Mouse (Mus musculus): ENCODE data around the gene Upb1. TPM values are rescaled to one million over a fixed set of nuclear protein-coding genes. Genes with fewer than 3 reads are reported as not detected.
"Not testable (repeated sequence)": the region's sequence is repeated elsewhere in the genome, so short reads cannot be mapped to it uniquely, and the experiment has no call there.

The Upb1 gene
- polyA plus RNA-seq, 1 experiment from 2014 or later, result 0.52 TPM

DNA sequence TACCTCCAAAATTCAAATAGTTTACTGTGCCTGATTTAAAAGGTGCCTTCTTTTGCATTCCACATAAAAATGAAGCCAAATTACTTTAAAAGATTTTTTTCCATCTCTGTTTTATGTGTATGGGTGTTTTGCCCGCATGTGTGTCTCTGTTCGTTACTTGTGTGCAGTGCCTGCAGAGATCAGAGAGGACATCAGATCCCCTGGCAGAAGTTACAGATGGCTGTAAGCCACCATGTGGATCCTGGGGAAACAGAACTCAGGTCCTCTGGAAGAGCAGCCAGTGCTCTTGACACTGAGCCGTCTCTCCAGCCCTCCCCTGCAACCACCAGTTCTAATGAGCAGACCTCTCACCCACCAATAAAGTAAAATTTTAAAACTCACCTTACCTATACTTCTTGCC lies 61.8 kb downstream of the Upb1 start:
- H3K4me3 ChIP-seq (ENCODE audit: low read depth, low read length), result no peak overlapping the region
- TF ChIP-seq CTCF (IDR thresholded peaks at IDR 0.05; ENCODE audit: low read depth), result no peak
- no peaks in the 10 kb centered on the region for H3K9me3 ChIP-seq (ENCODE audit: control insufficient read depth)
- H3K27me3 ChIP-seq (replicated peaks; ENCODE audit: control insufficient read depth, insufficient read depth, low read length), result no peaks in the 10 kb centered on the region
- H3K27ac ChIP-seq (ENCODE audit: low read depth, low read length), result no peak overlapping the region
- no peak overlapping the region for H3K4me2 ChIP-seq (replicated peaks; ENCODE audit: low read depth)
- no peaks in the 10 kb centered on the region for H3K4me1 ChIP-seq (replicated peaks; ENCODE audit: control insufficient read depth, insufficient read depth, low read length)
- H3K9ac ChIP-seq (ENCODE audit: low read depth, low read length), result no peak overlapping the region
- H3K36me3 ChIP-seq (ENCODE audit: control insufficient read depth, insufficient read depth), result no peaks in the 10 kb centered on the region
- ATAC-seq, result no peak
- WGBS, result 89% methylated on average over 3 of the region's 3 CpGs

DNA sequence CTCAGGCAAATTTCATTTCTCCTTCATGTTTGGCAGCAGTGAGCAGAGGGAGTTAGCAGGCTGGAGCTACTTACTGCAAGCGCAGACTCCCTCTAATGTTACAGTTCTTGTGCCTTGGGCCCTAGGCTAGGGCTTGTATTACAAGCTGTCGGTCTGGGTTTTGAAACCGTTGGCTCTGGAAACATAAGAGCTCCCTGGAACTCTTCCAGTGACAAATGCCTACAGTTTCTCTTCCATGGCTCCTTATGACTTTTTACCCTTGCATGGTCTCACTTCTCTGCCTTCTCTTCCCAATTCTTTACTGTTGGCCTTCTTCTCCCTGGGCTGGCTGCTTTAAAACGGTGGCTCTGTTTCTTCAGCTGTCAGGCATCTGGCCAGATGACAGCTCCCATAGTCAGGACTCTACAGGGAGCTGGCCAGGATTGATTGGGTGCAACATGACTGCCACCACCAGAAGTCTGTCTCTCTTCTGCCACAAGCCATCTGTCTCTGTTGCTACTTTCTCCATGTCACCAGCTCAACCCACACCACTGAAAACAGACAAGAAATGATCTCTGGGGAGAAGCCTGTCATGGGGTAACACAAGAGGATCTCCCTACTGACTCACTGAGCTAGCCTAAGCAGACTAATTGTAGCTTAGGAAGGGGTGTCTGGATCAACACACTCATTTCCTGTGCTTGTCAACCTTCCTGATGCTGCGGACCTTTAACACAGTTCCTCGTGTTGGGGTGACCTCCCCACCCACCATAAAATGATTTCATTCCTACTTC lies 65.1 kb downstream of the Upb1 start:
- no peaks in the 10 kb centered on the region for H3K4me1 ChIP-seq (replicated peaks; ENCODE audit: control insufficient read depth, insufficient read depth, low read length)
- H3K36me3 ChIP-seq (ENCODE audit: control insufficient read depth, insufficient read depth), result no peaks in the 10 kb centered on the region
- 41% methylated on average over 6 of the region's 6 CpGs for WGBS
- H3K4me3 ChIP-seq (ENCODE audit: low read depth, low read length), result no peak overlapping the region
- H3K27me3 ChIP-seq (replicated peaks; ENCODE audit: control insufficient read depth, insufficient read depth, low read length), result no peaks in the 10 kb centered on the region
- no peak overlapping the region for H3K4me2 ChIP-seq (replicated peaks; ENCODE audit: low read depth)
- no peak for ATAC-seq
- peak overlapping the region; percentile 1; the same call in 1 of the 2 replicates for H3K27ac ChIP-seq (ENCODE audit: low read depth, low read length)
- H3K9me3 ChIP-seq (ENCODE audit: control insufficient read depth), result no peaks in the 10 kb centered on the region
- no peak for TF ChIP-seq CTCF (IDR thresholded peaks at IDR 0.05; ENCODE audit: low read depth)
- no peak overlapping the region for H3K9ac ChIP-seq (ENCODE audit: low read depth, low read length)

DNA sequence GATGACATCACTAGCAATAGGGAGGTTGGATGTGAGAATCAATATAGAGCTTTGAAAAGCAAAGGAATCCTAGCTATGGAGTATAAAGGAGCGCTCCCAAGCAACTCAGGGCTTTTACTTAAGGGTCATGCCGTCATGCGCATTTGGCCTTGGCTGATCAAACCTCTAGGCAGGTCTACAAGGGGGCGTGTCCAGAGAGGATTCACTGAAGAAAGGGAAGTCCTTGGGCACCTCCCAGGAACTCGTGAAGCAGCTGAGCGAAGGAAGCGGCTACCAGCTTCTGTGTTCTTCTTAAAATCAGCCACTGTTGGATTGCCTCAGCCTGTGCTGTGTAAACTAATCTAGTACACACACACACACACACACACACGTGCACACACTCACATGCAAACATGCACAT lies 72.5 kb downstream of the Upb1 start:
- H3K9me3 ChIP-seq (ENCODE audit: control insufficient read depth), result no peaks in the 10 kb centered on the region
- TF ChIP-seq CTCF (IDR thresholded peaks at IDR 0.05; ENCODE audit: low read depth), result no peak
- H3K4me2 ChIP-seq (replicated peaks; ENCODE audit: low read depth), result no peak overlapping the region
- H3K27ac ChIP-seq (ENCODE audit: low read depth, low read length), result no peak overlapping the region
- no peak overlapping the region for H3K9ac ChIP-seq (ENCODE audit: low read depth, low read length)
- no peak overlapping the region for H3K4me3 ChIP-seq (ENCODE audit: low read depth, low read length)
- no peaks in the 10 kb centered on the region for H3K4me1 ChIP-seq (replicated peaks; ENCODE audit: control insufficient read depth, insufficient read depth, low read length)
- no peak for ATAC-seq
- no peaks in the 10 kb centered on the region for H3K36me3 ChIP-seq (ENCODE audit: control insufficient read depth, insufficient read depth)
- WGBS, result 72% methylated on average over 8 of the region's 8 CpGs
- no peaks in the 10 kb centered on the region for H3K27me3 ChIP-seq (replicated peaks; ENCODE audit: control insufficient read depth, insufficient read depth, low read length)

DNA sequence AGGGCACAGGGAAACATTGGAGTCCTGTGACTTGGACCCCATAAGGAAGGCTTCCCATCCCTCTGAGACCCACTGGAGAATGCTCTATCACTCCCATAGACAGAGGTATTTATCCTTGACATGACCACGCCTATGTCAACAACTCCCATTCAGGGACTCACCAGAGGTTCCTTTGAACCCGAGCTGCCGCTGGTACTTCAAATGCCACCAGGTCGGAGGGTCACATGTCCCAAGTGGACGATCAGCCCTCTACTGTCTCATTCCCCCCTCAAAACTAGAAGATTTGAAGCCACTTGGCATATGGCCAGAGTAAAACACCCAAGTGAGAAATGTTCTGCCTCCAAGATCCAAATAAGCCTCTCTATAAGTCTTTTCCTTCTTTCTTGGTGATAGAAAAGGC lies 73.7 kb downstream of the Upb1 start:
- no peak overlapping the region for H3K4me3 ChIP-seq (ENCODE audit: low read depth, low read length)
- H3K27me3 ChIP-seq (replicated peaks; ENCODE audit: control insufficient read depth, insufficient read depth, low read length), result no peaks in the 10 kb centered on the region
- no peak overlapping the region for H3K9ac ChIP-seq (ENCODE audit: low read depth, low read length)
- ATAC-seq, result no peak
- H3K27ac ChIP-seq (ENCODE audit: low read depth, low read length), result no peak overlapping the region
- H3K36me3 ChIP-seq (ENCODE audit: control insufficient read depth, insufficient read depth), result no peaks in the 10 kb centered on the region
- WGBS, result 25% methylated on average over 5 of the region's 5 CpGs
- H3K4me1 ChIP-seq (replicated peaks; ENCODE audit: control insufficient read depth, insufficient read depth, low read length), result no peaks in the 10 kb centered on the region
- TF ChIP-seq CTCF (IDR thresholded peaks at IDR 0.05; ENCODE audit: low read depth), result no peak
- H3K9me3 ChIP-seq (ENCODE audit: control insufficient read depth), result no peaks in the 10 kb centered on the region
- no peak overlapping the region for H3K4me2 ChIP-seq (replicated peaks; ENCODE audit: low read depth)

DNA sequence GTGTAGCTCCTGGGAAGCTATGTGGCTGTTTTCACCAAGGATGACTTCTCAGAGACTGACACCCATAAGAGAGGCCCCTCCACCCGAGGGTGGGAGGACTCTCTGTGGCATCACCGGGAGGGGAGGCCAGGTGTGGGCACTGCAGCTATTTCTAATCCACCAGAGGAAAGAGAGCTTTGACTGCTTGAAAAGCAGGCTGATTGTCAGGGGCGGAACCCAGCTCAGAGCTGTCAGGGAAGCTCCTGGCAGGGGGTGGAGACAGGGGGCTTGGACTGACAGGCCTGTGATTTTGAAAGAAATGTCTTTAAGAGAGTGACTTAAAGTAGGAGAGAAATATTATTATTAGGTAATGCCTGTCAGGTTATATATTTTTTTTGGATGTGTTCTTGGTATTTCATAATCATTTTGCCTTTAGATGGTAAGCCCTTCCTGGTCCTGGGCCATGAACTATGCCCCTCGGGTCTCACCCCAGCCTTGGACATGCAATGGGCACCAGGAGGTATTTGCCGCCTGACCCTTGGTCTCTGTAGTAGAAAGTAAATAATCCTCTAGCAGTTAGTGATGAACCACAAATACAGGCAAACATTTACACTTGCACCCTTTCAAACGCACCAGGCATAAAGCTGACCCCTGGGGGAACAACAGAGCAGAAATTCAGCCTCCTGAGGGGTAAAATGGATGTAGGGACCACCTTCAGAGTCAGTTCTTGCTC lies 74.4 kb downstream of the Upb1 start:
- not testable (repeated sequence) for H3K4me3 ChIP-seq (ENCODE audit: low read depth, low read length); H3K27ac ChIP-seq (ENCODE audit: low read depth, low read length); H3K36me3 ChIP-seq (ENCODE audit: control insufficient read depth, insufficient read depth); H3K9me3 ChIP-seq (ENCODE audit: control insufficient read depth); H3K27me3 ChIP-seq (replicated peaks; ENCODE audit: control insufficient read depth, insufficient read depth, low read length); H3K4me2 ChIP-seq (replicated peaks; ENCODE audit: low read depth); H3K4me1 ChIP-seq (replicated peaks; ENCODE audit: control insufficient read depth, insufficient read depth, low read length); H3K9ac ChIP-seq (ENCODE audit: low read depth, low read length); ATAC-seq
- WGBS, result 36% methylated on average over 4 of the region's 6 CpGs

DNA sequence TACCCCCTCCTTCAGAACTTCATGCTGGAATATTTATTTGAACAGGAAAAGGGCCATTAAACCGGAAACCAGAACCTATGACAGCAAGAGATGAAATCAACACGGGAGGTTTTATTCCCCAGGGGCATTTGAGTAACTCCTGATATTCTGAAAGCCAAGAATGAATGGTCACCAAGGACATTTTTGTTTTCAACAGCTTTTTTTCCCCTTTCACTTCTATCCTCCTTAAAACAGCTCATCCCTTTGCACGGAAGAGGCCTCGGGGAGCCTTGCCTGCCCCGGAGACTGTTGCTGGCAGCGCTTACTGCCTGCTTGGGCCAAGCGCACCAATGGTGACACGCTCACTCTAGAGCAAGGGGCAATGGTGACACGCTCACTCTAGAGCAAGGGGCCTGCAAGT lies 76.1 kb downstream of the Upb1 start:
- Histone ChIP-seq H3K4me2 (replicated peaks; ENCODE audit: low read depth) (no peak overlapping the region), H3K9me3 (ENCODE audit: control insufficient read depth) (no peaks in the 10 kb centered on the region)

More for the DNA sequence above, 76.1 kb downstream of the Upb1 start:
- no peak overlapping the region for H3K27ac ChIP-seq (ENCODE audit: low read depth, low read length)
- no peaks in the 10 kb centered on the region for H3K36me3 ChIP-seq (ENCODE audit: control insufficient read depth, insufficient read depth)
- ATAC-seq, result no peak
- H3K9ac ChIP-seq (ENCODE audit: low read depth, low read length), result no peak overlapping the region
- 75% methylated on average over 9 of the region's 9 CpGs for WGBS
- H3K4me1 ChIP-seq (replicated peaks; ENCODE audit: control insufficient read depth, insufficient read depth, low read length), result no peaks in the 10 kb centered on the region
- no peak for TF ChIP-seq CTCF (IDR thresholded peaks at IDR 0.05; ENCODE audit: low read depth)
- no peaks in the 10 kb centered on the region for H3K27me3 ChIP-seq (replicated peaks; ENCODE audit: control insufficient read depth, insufficient read depth, low read length)
- no peak overlapping the region for H3K4me3 ChIP-seq (ENCODE audit: low read depth, low read length)
